Mouse (Mus musculus) urinary bladder, adult 18-20 months (tissue): Measurements from ENCODE around the gene Chuk.

Experiments
- DNase-seq, 2 experiments: peaks; one replicate each; pipeline ENCODE4 v3.0.0; 2022; ENCODE audit warnings: low spot score in 2 of 2, mixed read lengths in 2 of 2

The Chuk gene

GRCm38 (mm10) chr19:44042121-44042520, 65.2 kb downstream of the Chuk start:
- DNase-seq: no peak

- no peak for DNase-seq
Measured at GRCm38 (mm10) chr19:44033396-44033795, 73.9 kb downstream of the Chuk start.

GRCm38 (mm10) chr19:44032046-44032744, 75.1 kb downstream of the Chuk start:
- no peak for DNase-seq

GRCm38 (mm10) chr19:44030024-44030423, 77.3 kb downstream of the Chuk start:
- no peak for DNase-seq

- DNase-seq: no peak
Measured at GRCm38 (mm10) chr19:44028972-44029371, 78.3 kb downstream of the Chuk start, which contains the start of gene Cyp2c23. Gene Cyp2c23 (minus strand): TSS chr19:44029208.

- no peak for DNase-seq
Measured at GRCm38 (mm10) chr19:44026956-44027530, 80.2 kb downstream of the Chuk start.

GRCm38 (mm10) chr19:44024921-44025585, 82.2 kb downstream of the Chuk start:
- no peak for DNase-seq
